Mouse (Mus musculus): Measurements from ENCODE around the gene Smurf1. TPM values are rescaled to one million over a fixed set of nuclear protein-coding genes. Genes with fewer than 3 reads are reported as not detected.

Gene Smurf1
- polyA plus RNA-seq, 1 experiment: 21.9 TPM

DNA sequence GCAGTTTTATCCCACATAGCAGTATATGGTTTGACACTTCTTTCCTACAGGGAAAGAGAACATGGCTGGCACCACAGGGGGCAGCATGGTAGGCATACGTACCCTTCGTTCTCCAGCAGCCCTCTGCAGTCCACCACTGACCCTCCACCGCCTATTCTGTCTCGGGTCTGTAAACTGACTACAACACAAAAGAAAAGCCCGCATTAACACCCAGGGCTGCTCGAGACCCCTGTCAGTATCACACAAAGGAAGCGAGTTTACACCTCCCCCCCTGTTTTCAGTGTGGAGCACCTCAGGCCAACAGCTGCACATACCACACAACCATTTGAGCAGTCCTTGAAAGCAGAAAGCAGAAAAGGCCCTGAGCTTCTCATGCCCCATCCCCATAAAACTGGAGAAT, 67.8 kb downstream of the Smurf1 start:
- Histone ChIP-seq H3K27ac (ENCODE audit: insufficient read depth, low read length) (no peak overlapping the region), H3K27me3 (ENCODE audit: control insufficient read depth, insufficient read depth, low read length) (no peaks in the 10 kb centered on the region), H3K4me1 (ENCODE audit: control insufficient read depth, insufficient read depth, low read length) (no peaks in the 10 kb centered on the region), H3K4me3 (replicated peaks; ENCODE audit: insufficient read depth, low read depth, low read length) (no peak overlapping the region)
- DNase-seq: no peak
- 59% methylated on average over 7 of the region's 7 CpGs for WGBS
- no peak for TF ChIP-seq CTCF (IDR thresholded peaks at IDR 0.05; ENCODE audit: borderline replicate concordance, insufficient read depth, low read depth, low read length)

DNA sequence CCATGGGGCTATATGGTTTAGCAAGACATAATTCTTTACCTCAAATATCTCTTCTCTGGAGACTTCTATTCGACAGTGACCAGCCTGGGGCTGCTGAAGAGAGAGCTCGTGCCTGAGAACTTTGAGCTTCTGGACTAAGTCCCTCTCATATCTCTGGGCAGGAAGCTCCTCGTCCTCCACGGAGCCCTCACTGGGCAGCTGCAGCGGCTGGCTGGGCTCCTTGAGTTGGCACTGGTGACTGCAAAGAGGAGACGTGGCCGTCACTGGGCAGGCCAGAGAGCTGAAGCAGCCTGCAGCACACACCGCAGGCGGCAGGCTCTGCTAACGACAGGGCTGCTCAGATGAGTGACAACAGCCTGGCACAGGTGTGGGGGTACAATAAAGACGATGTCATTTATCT, 74.4 kb downstream of the Smurf1 start:
- TF ChIP-seq CTCF (IDR thresholded peaks at IDR 0.05; ENCODE audit: borderline replicate concordance, insufficient read depth, low read depth, low read length) (no peak), POLR2A (IDR thresholded peaks at IDR 0.05; ENCODE audit: borderline replicate concordance, insufficient read depth, low read length) (no peak)
- H3K4me1 ChIP-seq (ENCODE audit: control insufficient read depth, insufficient read depth, low read length): no peaks in the 10 kb centered on the region
- no peak for DNase-seq
- no peak overlapping the region for H3K4me3 ChIP-seq (replicated peaks; ENCODE audit: insufficient read depth, low read depth, low read length)
- 24% methylated on average over 11 of the region's 11 CpGs for WGBS
- no peak overlapping the region for H3K27ac ChIP-seq (ENCODE audit: insufficient read depth, low read length)
- no peaks in the 10 kb centered on the region for H3K27me3 ChIP-seq (ENCODE audit: control insufficient read depth, insufficient read depth, low read length)

DNA sequence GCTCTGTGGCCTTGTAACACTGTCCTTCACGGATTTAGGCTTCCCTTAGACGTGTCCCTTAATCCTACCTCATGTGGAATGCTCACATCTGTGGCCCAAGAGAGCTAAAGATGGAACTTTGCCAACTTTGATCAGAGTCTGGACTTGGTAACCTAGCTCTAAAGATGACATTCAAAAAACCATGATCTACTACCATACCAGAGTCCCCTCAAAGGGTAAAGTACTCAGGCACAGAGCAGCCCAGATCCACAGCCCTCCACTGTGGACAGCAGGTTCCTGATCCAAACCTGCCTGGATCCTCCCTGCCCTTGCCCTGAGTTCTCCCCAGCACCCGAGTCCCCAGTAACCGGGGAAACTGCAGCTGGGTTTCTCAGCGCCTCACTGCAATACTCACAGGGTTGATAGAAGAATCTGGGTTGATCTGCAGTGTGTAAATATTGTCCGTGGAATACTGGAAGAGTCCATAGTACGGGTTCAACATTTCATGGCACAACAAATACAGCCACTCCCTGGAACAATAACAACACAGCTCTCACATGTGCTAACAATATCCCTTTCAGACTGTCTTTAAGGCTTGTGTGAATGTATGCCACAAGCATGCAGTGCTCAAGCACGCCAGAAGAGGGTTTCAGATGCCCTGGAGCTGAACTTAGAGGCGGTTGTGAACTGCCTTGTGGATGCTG, 79.5 kb downstream of the Smurf1 start:
- Histone ChIP-seq H3K27ac (ENCODE audit: insufficient read depth, low read length) (no peak overlapping the region), H3K27me3 (ENCODE audit: control insufficient read depth, insufficient read depth, low read length) (no peaks in the 10 kb centered on the region), H3K4me1 (ENCODE audit: control insufficient read depth, insufficient read depth, low read length) (peaks cover 20% of the 10 kb centered on the region), H3K4me3 (replicated peaks; ENCODE audit: insufficient read depth, low read depth, low read length) (no peak overlapping the region)
- DNase-seq: no peak
- WGBS: 91% methylated on average over 9 of the region's 9 CpGs
- no peak for TF ChIP-seq POLR2A (IDR thresholded peaks at IDR 0.05; ENCODE audit: borderline replicate concordance, insufficient read depth, low read length)
- TF ChIP-seq CTCF (IDR thresholded peaks at IDR 0.05; ENCODE audit: borderline replicate concordance, insufficient read depth, low read depth, low read length): no peak

DNA sequence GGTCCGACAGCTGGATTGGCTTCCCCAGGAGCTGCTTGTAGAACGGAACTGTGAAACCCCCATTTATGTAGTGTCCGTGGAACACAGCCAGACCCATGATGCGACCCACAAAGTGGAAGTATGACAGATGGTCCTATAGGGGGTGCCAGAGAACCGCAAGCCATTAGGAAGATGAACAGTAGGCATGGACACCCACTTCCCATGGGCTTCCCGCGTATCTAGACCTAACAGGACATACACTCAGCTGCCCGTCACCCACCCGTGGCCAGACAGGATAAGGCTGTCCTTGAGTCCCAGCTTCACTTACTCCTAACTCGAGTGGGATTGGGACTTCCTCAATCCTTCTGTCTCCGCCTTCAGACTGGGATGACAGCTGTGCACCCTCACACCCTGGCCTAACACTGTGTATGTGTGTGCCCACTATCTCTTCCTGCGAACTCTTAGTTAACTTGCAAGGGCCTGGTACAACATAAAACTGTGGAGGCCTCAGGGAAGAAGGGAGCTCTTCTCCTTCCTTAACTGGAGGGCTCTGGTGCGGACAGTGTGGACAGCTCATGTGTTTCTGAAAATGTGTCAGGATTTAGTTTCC, 80.9 kb downstream of the Smurf1 start:
- TF ChIP-seq POLR2A (IDR thresholded peaks at IDR 0.05; ENCODE audit: borderline replicate concordance, insufficient read depth, low read length) (no peak), CTCF (IDR thresholded peaks at IDR 0.05; ENCODE audit: borderline replicate concordance, insufficient read depth, low read depth, low read length) (peak; percentile 48; the same call in 1 of the 2 replicates)
- H3K4me3 ChIP-seq (replicated peaks; ENCODE audit: insufficient read depth, low read depth, low read length): no peak overlapping the region
- no peaks in the 10 kb centered on the region for H3K27me3 ChIP-seq (ENCODE audit: control insufficient read depth, insufficient read depth, low read length)
- no peak overlapping the region for H3K27ac ChIP-seq (ENCODE audit: insufficient read depth, low read length)
- peak in 1 of 2 experiments; percentile 34 for DNase-seq
- H3K4me1 ChIP-seq (ENCODE audit: control insufficient read depth, insufficient read depth, low read length): peaks cover 20% of the 10 kb centered on the region
- 48% methylated on average over 13 of the region's 13 CpGs for WGBS

DNA sequence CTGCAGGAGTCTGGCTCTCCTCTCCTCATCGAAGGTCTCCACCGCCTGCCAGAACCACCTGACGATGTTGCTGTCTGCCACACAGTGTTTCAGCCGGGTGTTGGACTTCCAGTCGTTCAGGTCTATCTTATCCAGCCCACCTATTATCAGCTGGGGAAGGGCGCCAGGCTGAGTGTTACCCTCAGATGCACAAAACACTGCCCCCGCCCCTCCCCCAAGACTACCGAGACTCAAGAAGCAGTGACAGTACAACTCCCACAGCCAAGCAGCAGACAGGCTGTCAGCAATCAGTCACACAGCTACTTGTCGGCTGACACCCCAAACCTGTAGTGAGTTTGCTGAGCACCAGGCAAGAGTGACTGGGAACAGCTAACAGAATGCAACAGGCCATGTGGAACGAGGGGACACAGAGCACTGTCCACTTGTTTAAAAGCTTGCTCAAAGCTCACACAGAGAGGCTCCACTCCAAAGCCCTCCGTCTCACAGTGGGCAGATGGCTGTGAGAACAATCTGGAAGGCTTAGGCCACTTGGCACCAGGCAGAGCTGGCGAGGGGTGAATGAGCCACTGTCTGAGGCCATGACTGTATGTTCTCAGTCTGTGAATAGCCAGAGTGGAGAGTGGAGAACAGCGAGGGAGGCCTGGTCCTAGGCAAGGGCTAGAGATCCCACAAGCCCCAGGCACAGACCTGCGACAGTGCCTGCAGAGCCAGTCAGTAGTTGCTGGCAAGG, 83.8 kb downstream of the Smurf1 start:
- Histone ChIP-seq H3K4me1 (ENCODE audit: control insufficient read depth, insufficient read depth, low read length) (peaks cover 20% of the 10 kb centered on the region), H3K27me3 (ENCODE audit: control insufficient read depth, insufficient read depth, low read length) (no peaks in the 10 kb centered on the region), H3K4me3 (replicated peaks; ENCODE audit: insufficient read depth, low read depth, low read length) (no peak overlapping the region), H3K27ac (ENCODE audit: insufficient read depth, low read length) (no peak overlapping the region)
- peak; percentile 58 to 78 for DNase-seq
- 35% methylated on average over 14 of the region's 14 CpGs for WGBS
- TF ChIP-seq POLR2A (IDR thresholded peaks at IDR 0.05; ENCODE audit: borderline replicate concordance, insufficient read depth, low read length): no peak
- TF ChIP-seq CTCF (IDR thresholded peaks at IDR 0.05; ENCODE audit: borderline replicate concordance, insufficient read depth, low read depth, low read length): no peak

DNA sequence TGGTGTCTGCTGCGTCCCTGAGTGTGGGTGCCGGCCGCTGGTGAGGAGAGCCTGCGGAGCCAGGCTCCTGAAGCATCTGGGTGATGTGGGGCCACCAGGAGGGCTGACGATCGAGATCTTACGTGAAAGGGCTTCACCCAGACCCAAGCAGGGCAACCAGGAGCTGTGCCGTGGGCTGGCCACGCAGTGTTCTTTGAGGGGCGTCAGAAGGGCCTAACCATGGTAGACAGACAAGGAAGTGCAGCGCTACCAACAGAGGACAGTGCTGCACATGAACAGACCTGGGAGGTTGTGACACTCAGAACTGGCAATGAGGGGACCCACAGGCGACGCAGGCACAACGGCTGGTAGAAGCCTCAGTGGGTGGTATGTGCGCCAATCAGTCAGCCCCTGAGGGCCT, 88.6 kb downstream of the Smurf1 start:
- no peak for DNase-seq
- 91% methylated on average over 15 of the region's 15 CpGs for WGBS
- Histone ChIP-seq H3K4me3 (replicated peaks; ENCODE audit: insufficient read depth, low read depth, low read length) (no peak overlapping the region), H3K4me1 (ENCODE audit: control insufficient read depth, insufficient read depth, low read length) (peaks cover 8% of the 10 kb centered on the region), H3K27me3 (ENCODE audit: control insufficient read depth, insufficient read depth, low read length) (no peaks in the 10 kb centered on the region), H3K27ac (ENCODE audit: insufficient read depth, low read length) (no peak overlapping the region)
- TF ChIP-seq POLR2A (IDR thresholded peaks at IDR 0.05; ENCODE audit: borderline replicate concordance, insufficient read depth, low read length) (no peak), CTCF (IDR thresholded peaks at IDR 0.05; ENCODE audit: borderline replicate concordance, insufficient read depth, low read depth, low read length) (no peak)

DNA sequence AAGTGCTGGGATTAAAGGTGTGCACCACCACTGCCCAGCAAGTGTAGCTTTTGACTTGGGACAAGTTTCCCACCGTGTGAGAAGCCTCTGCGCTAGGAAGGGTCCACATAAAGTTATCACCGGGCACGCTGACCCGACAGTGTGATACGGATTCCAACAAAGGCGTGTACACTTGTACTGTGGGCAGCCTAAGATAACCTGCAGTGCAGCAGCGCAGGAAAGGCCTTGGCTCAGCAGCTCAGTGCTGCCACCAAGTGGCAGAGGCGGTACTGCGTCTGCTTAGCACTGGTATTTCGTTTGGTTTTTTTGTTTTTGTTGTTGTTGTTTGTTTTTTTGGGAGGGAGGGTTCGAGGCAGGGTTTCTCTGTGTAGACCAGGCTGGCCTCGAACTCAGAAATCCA, 89.8 kb downstream of the Smurf1 start:
- peak; percentile 98 for TF ChIP-seq CTCF (IDR thresholded peaks at IDR 0.05; ENCODE audit: borderline replicate concordance, insufficient read depth, low read depth, low read length)
- no peak for TF ChIP-seq POLR2A (IDR thresholded peaks at IDR 0.05; ENCODE audit: borderline replicate concordance, insufficient read depth, low read length)
- Histone ChIP-seq H3K27me3 (ENCODE audit: control insufficient read depth, insufficient read depth, low read length) (no peaks in the 10 kb centered on the region), H3K27ac (ENCODE audit: insufficient read depth, low read length) (no peak overlapping the region), H3K4me3 (replicated peaks; ENCODE audit: insufficient read depth, low read depth, low read length) (no peak overlapping the region), H3K4me1 (ENCODE audit: control insufficient read depth, insufficient read depth, low read length) (no peaks in the 10 kb centered on the region)
- WGBS: 6% methylated on average over 13 of the region's 13 CpGs
- DNase-seq: peak; percentile 69 to 82

DNA sequence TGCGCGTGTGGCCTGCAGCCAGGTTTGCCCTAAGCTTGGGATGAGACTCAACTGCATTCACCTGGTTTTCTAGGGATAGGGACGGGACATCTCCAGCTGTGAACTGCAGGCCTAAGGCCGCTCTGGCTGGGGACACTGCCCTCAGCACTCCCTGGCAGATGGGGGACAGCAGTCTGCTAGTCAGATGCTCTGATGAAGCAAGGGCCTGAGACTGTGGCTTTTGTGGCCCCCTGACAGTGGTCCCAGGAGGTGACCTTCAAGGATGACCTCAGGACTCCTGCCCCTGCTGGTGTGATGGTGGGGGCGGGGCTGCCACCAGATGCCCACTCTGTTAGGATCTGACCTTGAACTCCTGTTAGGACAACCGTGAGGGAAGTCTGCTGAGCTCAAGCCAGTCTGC, 90.4 kb downstream of the Smurf1 start:
- Histone ChIP-seq H3K4me3 (replicated peaks; ENCODE audit: insufficient read depth, low read depth, low read length) (no peak overlapping the region), H3K4me1 (ENCODE audit: control insufficient read depth, insufficient read depth, low read length) (no peaks in the 10 kb centered on the region), H3K27me3 (ENCODE audit: control insufficient read depth, insufficient read depth, low read length) (no peaks in the 10 kb centered on the region), H3K27ac (ENCODE audit: insufficient read depth, low read length) (no peak overlapping the region)
- WGBS: 77% methylated on average over 6 of the region's 6 CpGs
- DNase-seq: no peak
- no peak for TF ChIP-seq POLR2A (IDR thresholded peaks at IDR 0.05; ENCODE audit: borderline replicate concordance, insufficient read depth, low read length)
- TF ChIP-seq CTCF (IDR thresholded peaks at IDR 0.05; ENCODE audit: borderline replicate concordance, insufficient read depth, low read depth, low read length): no peak
